Mouse (Mus musculus) thymus, postnatal 36 days (tissue): ENCODE data around the gene Epyc.

Source experiments
- DNase-seq, 2 experiments: peaks; one replicate each; pipeline ENCODE4 v3.0.0; 2022; ENCODE audit warnings: mixed read lengths in 2 of 2

The Epyc gene

DNA sequence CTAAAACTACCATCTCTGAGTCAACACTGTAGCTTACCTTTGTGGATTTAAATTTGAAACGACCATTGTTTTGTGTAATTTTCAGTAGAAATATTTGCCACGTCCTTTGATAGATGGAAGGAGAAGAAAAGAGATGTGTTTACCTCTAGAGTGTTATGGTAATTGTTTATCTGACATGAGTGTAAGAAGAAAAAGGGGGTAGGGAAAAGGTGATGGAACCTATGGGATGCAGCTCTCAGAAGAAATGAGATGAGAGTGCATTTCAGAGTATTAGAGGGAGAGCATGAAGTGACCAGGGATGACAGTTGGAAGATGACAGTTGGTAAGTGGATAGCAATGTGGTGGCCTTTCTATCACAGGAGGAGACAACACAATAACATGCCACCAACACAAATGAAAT, at the start of gene Epyc:
Epyc (plus strand) TSS at position 301 of the 400 bp plus-strand sequence.
- no peak for DNase-seq

DNA sequence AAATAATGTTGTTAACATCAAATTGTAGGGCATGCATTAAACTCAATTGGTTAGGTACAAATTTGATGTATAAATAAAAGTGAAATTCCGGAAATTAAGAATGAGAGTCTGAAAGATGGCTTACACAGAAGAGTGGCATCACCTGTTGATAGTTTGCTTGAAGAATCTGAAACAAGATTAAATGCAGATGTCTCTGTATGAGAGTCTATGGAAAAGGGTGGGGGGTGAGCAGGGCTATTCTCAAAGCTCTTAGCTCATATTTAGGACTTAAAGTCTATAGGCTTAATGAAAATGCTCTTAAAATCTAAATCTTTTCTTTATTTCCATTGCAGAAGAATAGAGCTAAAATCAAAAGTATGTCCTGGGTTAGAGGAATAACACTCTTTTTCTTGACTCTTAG, 48.2 kb upstream of the Epyc start:
- DNase-seq: no peak

DNA sequence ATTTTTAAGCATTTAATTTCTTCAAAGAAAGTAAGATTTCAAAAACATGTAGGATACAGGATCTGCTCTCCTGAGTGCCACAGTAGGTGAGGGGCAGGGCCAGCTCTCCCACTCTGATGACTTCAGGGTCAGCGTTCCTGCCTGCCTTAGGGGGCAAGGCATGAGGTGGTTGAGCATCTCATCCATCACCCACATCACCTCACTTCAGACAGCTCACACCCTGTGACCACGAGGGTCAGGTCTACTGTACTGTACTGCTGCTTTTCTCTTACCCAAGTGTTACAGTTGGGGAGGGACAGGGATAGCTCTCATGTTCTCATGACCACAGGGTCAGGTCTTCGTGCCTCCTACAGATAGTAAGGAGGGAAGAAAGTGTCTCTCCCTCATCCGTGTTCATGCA, 42.1 kb upstream of the Epyc start:
- DNase-seq: no peak

DNA sequence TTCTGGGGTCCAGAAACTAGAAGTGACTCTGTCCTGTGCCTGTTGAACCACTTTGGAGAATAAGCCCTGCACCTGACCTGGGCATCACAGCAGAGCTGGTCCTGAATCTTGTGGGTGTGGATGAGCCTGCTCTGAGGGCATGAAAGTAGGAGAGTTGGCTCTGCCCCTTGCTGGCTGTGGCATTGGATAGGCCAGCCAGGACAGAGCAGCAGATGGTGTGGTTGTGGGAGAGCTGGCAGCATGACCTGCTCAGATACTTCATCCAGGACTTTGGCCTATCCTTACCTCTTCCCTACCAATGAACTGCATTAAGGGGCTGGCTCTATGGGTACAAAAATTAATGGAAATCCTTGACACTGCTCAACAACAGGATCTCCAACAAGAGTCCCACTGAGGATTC, 40.6 kb upstream of the Epyc start:
- no peak for DNase-seq

GRCm38 (mm10) chr10:97606579-97606978, 37.3 kb upstream of the Epyc start, which contains the start of gene Kera:
Gene Kera, plus strand, starts transcription at chr10:97606879.
- DNase-seq: no peak

GRCm38 (mm10) chr10:97622328-97622727, 21.5 kb upstream of the Epyc start:
- DNase-seq: no peak

GRCm38 (mm10) chr10:97624381-97624780, 19.5 kb upstream of the Epyc start:
- no peak for DNase-seq

DNA sequence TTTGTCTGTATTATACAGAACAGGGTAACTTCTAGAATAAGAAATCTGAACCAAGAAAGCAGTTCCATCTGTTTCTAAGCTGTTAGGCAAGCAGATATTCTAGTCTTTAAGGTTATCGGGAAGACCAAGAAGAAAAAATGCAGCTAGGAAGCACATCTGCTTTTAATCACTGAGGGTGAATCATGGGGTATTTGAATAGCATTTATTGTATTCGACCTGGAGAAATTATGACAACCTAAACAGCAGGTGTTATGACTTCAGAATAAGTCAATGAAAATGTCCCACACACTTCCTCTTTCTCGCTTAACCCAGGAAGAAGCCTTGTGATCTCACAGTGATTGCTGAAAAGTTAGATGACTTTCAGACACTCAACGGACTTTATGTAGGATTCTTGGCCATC, 18.8 kb upstream of the Epyc start:
- no peak for DNase-seq

GRCm38 (mm10) chr10:97626543-97626942, 17.3 kb upstream of the Epyc start:
- DNase-seq: no peak

GRCm38 (mm10) chr10:97631061-97631460, 12.8 kb upstream of the Epyc start:
- DNase-seq: no peak

GRCm38 (mm10) chr10:97641926-97642325, 1.9 kb upstream of the Epyc start:
- no peak for DNase-seq

DNA sequence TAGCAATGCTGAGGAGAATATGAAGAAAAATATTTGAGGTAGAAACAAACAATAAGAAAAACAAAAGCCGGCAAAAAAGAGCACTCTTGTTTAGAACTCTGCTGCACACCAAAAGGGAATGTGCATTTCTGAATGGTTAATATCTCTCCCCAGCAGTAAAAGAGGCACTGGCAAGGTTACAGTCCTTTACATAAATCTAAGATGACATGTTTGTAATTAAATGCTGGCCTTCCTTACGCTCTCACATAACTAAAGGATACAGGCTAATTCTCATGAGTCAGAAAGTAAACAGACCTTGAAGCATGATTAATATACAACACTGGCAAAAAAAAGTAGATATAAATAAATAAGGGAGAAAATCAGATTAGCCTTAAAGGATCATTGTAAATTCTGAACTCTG, 6.5 kb downstream of the Epyc start:
- no peak for DNase-seq

DNA sequence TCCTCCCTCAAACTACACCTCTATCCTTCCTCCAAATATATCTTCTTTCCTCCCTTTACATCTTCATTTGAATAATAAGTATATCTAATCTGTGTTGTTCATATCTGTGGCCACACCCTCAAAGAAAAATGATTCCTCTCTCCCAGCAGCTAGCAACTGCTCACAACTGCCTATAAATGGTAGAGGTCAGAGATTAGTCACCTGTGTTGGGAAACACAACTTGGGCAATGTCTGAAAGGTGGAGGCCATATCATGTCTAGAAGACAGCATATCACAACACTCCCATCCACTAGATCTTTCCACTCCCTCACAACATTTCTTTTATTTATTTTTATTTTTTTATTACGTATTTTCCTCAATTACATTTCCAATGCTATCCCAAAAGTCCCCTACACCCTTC, 15.6 kb downstream of the Epyc start:
- DNase-seq: no peak

DNA sequence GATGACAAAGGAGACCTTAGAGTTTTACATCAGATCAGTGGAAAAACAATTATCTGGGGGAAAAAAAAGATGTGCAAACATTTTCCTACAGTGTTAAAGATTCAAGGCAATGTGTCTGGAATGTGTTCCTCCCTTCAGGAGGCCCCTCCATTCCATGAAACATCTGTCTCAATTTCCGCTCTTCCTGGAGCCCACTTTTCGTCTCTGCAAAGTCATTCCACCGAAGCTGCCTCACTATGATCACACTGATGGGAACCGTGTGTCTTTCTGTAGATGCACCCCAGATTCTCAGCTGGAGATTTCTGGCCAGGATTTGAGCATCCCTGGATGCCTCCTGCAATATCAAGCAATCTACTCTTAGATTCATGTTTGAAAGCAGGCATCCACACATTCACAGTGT, 24.8 kb downstream of the Epyc start:
- no peak for DNase-seq

- DNase-seq: no peak
Measured at GRCm38 (mm10) chr10:97670202-97670601, 26.3 kb downstream of the Epyc start.

DNA sequence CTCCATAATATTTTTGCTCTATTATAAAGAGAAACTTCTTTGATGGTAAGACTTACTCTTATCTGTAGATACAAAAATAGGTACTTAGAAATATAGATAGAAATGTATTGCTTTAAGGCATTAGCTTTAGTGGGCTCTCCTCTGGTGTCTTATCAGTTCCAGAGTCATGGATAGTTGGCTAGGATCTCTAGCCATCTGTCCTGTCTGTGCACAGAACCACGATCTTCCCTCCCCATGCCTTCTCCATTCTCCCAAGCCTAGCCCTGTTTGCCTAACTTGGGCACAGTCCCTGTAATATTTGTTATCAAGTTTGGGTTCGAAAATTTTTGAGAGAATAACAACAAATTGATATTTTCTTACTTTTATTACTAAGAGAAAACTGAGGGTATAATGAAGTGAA, 29.4 kb downstream of the Epyc start:
- DNase-seq: no peak

DNA sequence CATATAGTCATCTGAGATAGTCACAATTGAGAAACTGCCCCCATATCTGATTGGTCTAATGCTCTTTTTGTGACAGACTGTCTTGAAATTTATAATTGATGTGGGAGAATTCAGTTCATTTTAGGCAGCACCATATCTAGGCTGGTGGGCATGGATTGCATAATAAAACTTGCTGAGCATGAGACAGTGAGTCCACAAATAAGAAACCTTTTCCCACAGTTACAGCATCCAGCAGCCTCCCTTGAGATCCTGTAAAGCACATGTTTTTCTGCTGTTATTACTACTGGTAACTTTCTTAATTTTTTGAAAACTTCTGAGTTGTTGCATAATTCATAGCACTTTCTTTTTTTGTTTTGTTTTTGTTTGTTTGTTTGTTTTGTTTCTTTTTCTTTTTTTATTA, 39.1 kb downstream of the Epyc start:
- no peak for DNase-seq

DNA sequence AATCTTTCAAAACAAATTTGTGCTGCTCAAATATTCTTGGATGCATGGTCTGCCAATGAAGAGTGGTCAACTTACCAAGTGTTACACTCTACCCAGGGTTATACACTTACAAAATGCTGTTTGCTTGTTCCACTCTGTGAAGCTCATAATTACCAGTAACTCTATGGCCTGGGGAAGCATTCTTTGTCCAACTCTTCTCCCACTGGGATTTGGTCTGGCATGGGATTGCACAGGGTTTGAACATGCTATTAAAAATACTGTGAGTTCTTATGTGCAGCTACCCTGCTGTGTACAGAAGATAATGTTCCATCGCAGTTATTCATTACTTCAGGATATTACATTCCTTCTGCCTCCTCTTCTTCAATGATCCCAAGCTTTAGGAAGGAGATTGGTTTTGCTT, 43.3 kb downstream of the Epyc start:
- no peak for DNase-seq

DNA sequence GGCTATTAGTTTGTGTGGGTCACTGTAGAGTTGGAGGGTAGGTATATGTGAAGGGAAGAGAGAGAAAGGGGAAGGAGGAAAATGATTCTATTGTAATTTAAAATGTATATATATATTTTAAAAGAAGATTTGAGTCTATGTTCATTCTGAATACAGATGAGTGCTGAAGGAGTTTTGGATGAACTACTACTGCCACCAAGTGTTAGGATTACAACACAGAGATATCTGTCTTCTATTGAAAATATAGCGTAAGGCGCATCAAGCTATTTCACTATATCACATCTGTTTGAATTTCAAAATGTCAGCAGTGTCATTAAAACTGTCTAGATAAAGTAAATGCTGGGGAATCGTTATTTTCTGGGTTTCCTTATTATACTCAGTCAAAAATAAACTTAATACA, 45.6 kb downstream of the Epyc start:
- DNase-seq: no peak

GRCm38 (mm10) chr10:97692913-97693312, 49.0 kb downstream of the Epyc start, which contains the start of gene Ccer1:
Gene Ccer1, plus strand, starts transcription at chr10:97693059.
- peak in 1 of 2 experiments; percentile 2 for DNase-seq

DNA sequence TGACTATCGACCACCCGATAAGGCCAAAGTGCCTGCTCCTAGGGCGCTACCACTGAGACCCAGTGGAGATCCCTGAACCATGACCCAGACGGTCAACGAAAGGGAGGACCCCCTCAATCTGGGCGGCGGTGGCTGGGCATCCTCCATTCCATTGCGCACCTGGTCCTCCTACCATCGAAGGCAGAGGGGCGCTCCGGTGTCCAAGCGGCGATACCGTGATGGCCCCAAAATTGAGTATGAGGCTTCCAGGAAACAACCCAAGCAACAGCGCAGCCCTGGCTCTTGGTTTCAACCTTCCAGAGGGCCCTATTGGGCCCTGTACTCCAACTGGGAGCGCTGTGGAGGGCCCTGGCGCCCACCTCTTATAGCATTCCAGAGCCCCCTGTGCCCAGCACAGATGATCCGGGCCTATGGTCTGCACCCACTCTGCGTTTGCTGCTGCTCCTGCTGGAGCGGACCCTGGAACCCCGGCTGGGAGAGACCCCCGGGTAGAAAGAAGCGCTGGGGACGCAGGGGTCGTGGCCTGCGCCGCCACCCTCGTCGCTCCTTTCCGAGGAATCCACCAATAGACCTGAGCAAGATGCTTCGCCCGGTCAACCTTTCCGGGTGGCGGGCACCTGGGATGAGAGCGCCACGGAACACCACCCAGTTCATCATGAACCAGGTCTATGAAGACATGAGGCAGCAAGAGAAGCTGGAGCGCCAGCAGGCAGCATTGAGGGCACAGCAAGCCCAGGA, 49.7 kb downstream of the Epyc start:
- peak in 1 of 2 experiments; percentile 5 for DNase-seq

GRCm38 (mm10) chr10:97702321-97702720, 58.5 kb downstream of the Epyc start:
- no peak for DNase-seq

DNA sequence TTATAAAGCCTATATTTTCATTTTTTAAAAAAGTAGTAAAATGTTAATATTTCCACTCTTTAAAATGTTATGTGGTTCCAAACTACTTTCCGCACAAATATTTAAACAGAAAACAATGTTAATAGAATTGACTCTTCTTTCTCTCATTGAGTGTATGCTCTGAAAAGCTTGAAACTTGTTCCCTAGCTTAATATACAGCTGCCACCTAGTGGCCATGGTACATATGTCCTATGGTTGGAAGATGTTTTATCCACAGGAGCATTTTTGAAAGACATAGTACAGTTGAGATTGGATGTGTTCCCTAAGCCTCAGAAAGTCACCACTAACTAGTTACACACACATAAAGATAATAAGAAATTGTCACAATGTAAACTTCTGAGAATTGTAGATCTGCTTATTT, 60.7 kb downstream of the Epyc start:
- no peak for DNase-seq

- DNase-seq: no peak
Measured at GRCm38 (mm10) chr10:97712687-97713086, 68.8 kb downstream of the Epyc start.

GRCm38 (mm10) chr10:97714584-97714983, 70.7 kb downstream of the Epyc start:
- no peak for DNase-seq
